Mouse (Mus musculus) forebrain, embryonic 14.5 days (tissue): ENCODE results near the gene Gm1673. TPM values are rescaled to one million over a fixed set of nuclear protein-coding genes. Genes with fewer than 3 reads are reported as not detected.

Source experiments
- ATAC-seq: fragments of 200-750 bp; cut with Nextera tagmentation; 2 replicates; pipeline ENCODE4 v1.8.0; 2017; ENCODE audit warnings: mild to moderate bottlenecking, moderate library complexity
- DNase-seq: peaks from one replicate; pipeline ENCODE4 v3.0.0-alpha.2; 2015; ENCODE audit warnings: low spot score
- H3K27ac ChIP-seq: fragments of 300-500 bp; sonication (generic); 2 replicates; pipeline ENCODE4 v1.5.1; 2014; ENCODE audit warnings: low read depth, mild to moderate bottlenecking, control low read depth, low read length, moderate library complexity
- H3K27me3 ChIP-seq: fragments of 300-500 bp; sonication (generic); replicated peaks from 2 replicates; pipeline ENCODE4 v1.6.1; 2014; ENCODE audit warnings: low read length, control low read depth, mixed read lengths; ENCODE audit not compliant: control insufficient read depth, insufficient read depth
- H3K36me3 ChIP-seq: fragments of 300-500 bp; sonication (generic); 2 replicates; pipeline ENCODE4 v1.6.1; 2014; ENCODE audit warnings: low read length, control low read depth; ENCODE audit not compliant: control insufficient read depth, insufficient read depth
- H3K4me1 ChIP-seq: fragments of 300-500 bp; sonication (generic); 2 replicates; pipeline ENCODE4 v1.6.1; 2014; ENCODE audit warnings: antibody characterized with exemption, low read length, control low read depth; ENCODE audit not compliant: control insufficient read depth, insufficient read depth
- H3K4me2 ChIP-seq: fragments of 300-500 bp; sonication (generic); 2 replicates; pipeline ENCODE4 v1.6.1; 2014; ENCODE audit warnings: mild to moderate bottlenecking, control low read depth, low read length
- H3K4me3 ChIP-seq: fragments of 300-500 bp; sonication (generic); 2 replicates; pipeline ENCODE4 v1.5.1; 2014; ENCODE audit warnings: low read depth, low read length, control low read depth
- H3K9ac ChIP-seq: fragments of 300-500 bp; sonication (generic); 2 replicates; pipeline ENCODE4 v1.6.1; 2014; ENCODE audit warnings: mild to moderate bottlenecking, low read length, control low read depth, moderate library complexity
- H3K9me3 ChIP-seq: fragments of 300-500 bp; sonication (generic); replicated peaks from 2 replicates; pipeline ENCODE4 v1.6.1; 2016; ENCODE audit warnings: low read length, control low read depth, mixed read lengths; ENCODE audit not compliant: control insufficient read depth
- WGBS: fragments of 180-500 bp; shearing (Covaris S2); extraction: QIAGEN DNeasy Blood & Tissue Kit; methylation state at CpG from one replicate; pipeline ENCODE4 v1.1.7; 2014; 5-methylcytosine and 5-hydroxymethylcytosine counted together
- polyA plus RNA-seq: library from polyadenylated mRNA; unstranded; fragments of >200 nt; fragmentation: Nextera tagmentation; extraction: Ambion mirVana; gene quantifications from 2 replicates; pipeline ENCODE4 v1.2.1, GENCODE M21; 2014

Gene Gm1673
- polyA plus RNA-seq, 1 experiment from 2014 or later = 498 TPM

DNA sequence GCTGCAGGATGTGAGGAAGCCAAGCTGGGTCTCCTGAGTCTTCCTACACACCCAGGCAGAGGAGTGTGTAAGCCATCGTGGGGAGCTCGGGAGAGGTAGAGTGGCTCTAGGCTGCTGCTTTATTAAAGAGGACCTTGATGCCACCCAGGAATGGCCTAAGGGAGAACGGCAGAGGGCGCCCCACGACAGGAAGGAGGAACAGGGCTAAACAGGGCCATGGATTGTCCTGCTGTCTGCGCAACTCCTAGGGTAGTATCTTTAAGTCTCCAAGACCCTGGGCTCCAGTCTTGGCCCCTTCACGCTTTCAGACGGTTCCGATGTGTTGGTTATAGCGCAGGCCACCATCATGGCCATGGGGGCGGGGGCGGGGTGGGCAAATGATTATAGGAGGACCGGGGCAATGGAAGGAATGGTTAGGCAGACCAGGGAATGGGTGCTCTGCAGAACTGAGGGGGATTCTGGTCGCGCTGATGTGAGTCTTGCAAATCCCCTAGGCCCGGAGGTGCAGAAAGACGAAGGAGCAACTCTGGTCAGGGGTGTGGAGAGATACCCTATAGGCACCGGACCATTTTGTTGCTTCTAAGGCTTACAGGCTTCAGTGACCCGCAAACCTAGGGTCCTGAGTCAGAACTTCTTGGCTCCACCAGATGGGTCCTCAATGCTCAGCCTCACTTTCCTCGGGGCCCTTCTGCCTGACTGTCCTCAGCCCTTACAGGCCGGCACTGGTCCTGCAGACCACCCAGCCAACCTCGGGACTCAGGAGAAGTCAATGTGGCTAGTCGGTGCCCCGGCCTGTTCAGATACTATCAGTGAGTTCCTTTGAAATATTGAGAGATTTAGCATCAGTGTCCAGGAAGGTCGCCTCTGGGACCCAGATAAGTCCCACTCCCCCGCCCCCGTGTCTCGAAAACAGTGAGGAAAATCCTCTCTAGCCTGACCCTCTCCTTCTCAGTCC, 11.7 kb downstream of the Gm1673 start:
- Histone ChIP-seq H3K9ac (peak overlapping the region; percentile 84), H3K9me3 (no peaks in the 10 kb centered on the region), H3K27ac (peak overlapping the region; percentile 97), H3K4me1 (peaks cover 23% of the 10 kb centered on the region), H3K4me3 (peak overlapping the region; percentile 82), H3K4me2 (peak overlapping the region; percentile 77), H3K27me3 (no peaks in the 10 kb centered on the region), H3K36me3 (peaks cover under 1% of the 10 kb centered on the region; the same call in 1 of the 2 replicates)
- 37% methylated on average over 28 of the region's 28 CpGs for WGBS
- ATAC-seq (peak; percentile 2; the same call in 1 of the 2 replicates), DNase-seq (peak; percentile 59)

DNA sequence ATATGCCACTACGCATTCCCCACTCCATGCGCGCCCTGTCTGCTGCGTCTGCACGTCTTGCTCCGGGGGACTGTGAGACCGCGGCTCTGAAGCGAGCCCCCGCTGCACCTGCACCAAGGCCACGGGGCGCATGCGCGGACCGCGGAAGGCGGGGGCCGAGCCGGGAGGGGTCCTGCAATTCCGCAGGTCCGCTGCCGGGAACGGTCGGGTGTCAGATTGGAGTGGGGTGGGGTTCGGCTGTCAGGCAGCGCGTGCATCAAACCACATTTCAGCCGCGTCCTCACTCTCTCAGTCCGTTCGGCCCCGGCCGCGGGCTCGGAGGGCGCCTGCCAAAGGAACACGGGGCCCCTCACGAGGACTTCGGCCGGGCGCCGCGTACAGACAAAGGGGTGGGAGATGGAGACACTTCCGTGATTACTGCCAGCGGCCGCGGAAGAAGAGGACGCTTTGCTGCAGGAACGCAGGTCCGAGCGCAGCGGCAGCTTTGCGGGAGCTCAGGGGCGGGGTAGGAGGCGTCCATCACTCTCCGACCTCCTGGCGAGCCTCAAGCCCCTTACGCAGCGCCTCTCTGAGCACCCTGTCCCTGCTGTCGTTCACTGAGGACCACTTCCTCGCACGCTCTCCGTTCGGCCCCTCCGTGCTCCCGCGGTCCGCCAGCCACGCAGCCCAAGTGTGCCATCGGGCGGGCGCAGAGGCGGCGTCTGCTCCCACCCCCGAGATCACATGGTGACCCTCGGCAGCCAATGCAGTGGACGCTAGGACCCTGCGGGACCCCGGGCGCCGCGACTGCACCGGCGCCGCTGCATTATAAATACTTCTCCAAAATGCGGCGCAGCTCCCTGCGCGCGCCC, 12.8 kb downstream of the Gm1673 start, which contains the start of gene Nat8l:
TSS of gene Nat8l (plus strand) at position 142 of the 851 bp plus-strand sequence.
- H3K4me3 ChIP-seq = peak within 1 kb of the TSS; percentile 82
- ATAC-seq = peak; percentile 85
- peak within 1 kb of the TSS; percentile 77 for H3K4me2 ChIP-seq
- H3K27ac ChIP-seq = peak within 1 kb of the TSS; percentile 97
- peaks cover 12% of the 10 kb centered on the region for H3K36me3 ChIP-seq
- H3K9ac ChIP-seq = peak within 1 kb of the TSS; percentile 84
- peak; percentile 94 for DNase-seq
- no peaks in the 10 kb centered on the region for H3K27me3 ChIP-seq
- no peaks in the 10 kb centered on the region for H3K9me3 ChIP-seq
- under 1% methylated on average over 82 of the region's 90 CpGs for WGBS
- H3K4me1 ChIP-seq = peaks cover 23% of the 10 kb centered on the region

DNA sequence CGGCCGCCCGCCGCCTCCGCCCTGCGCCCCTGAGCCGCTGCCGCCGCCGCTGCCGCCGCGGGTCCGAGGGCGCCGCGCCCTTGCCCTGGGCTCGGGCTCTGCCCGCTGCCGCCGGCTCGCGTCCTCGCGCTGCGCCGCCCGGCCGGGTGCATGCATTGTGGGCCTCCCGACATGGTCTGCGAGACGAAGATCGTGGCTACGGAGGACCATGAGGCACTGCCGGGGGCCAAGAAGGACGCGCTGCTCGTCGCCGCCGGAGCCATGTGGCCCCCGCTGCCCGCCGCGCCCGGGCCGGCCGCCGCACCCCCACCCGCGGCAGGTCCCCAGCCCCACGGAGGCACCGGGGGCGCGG, 13.4 kb downstream of the Gm1673 start:
- Histone ChIP-seq H3K27me3 (no peaks in the 10 kb centered on the region), H3K36me3 (peaks cover 18% of the 10 kb centered on the region), H3K9me3 (no peaks in the 10 kb centered on the region), H3K27ac (peak overlapping the region; percentile 97), H3K9ac (peak overlapping the region; percentile 84), H3K4me2 (peak overlapping the region; percentile 77), H3K4me1 (peaks cover 23% of the 10 kb centered on the region), H3K4me3 (peak overlapping the region; percentile 82)
- ATAC-seq = no peak
- no peak for DNase-seq
- 0% methylated on average over 32 of the region's 55 CpGs for WGBS

DNA sequence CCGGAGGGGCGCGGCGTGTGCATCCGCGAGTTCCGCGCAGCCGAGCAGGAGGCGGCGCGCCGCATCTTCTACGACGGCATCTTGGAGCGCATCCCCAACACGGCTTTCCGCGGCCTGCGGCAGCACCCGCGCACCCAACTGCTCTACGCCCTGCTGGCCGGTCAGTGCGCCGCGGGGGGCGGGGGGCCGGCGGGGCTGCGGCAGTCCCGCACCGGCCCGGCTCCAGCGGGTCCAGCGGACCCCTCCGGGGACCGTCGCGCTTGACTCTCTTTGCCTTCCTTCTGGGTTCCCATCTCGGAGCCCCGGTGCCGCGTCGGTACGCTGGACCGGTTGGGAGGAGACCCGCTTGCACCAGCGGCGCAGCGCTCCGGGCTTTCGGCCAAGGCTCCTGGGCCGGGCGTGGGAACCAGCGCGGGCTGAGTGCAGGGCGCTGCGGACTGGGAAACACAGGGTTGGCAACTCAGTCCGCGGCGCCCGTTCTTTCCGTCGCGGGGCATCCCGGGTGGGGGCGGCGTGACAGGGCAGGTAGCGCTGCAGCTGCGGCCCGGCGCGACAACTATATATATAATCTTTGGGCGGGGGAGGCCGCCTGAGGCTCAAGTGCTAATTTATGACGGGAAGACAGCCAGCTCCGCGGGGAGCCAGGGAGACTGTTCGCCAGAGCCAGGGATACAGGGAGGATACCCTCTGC, 14.0 kb downstream of the Gm1673 start:
- peak overlapping the region; percentile 97 for H3K27ac ChIP-seq
- peak; percentile 27 for ATAC-seq
- peaks cover 23% of the 10 kb centered on the region for H3K4me1 ChIP-seq

DNA sequence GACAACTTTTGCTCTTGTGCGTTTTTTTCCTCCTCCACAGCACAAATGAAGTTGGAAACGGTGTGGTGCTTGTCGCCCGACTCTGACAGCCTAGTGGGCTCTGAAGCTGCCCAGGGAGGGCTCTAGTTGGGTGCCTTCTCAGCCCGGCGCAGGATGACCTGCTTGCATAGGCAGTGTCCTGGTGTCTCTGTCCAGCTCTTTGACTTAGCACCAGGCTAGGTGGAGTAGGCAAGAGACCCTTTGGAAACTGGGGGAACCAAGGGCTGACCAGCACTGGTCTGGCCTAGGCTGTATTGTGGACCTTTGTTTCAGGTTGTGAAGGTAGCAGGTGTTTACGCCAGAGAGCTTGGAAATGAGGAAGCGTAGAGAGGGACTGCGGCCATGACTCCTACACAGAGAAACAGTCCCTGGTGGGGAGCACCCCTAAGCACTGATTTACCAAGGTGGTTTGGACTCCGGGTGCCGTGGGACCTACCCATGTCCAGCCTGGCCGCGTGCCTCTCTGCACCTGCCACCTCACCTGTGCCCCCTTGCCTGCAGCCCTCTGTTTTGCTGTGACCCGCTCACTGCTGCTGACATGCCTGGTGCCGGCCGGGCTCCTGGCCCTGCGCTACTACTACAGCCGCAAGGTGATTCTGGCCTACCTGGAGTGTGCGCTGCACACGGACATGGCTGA, 14.7 kb downstream of the Gm1673 start:
- Histone ChIP-seq H3K9me3 (no peaks in the 10 kb centered on the region), H3K4me1 (peaks cover 23% of the 10 kb centered on the region), H3K9ac (peak overlapping the region; percentile 84; the same call in 1 of the 2 replicates), H3K4me3 (peak overlapping the region; percentile 82), H3K36me3 (peaks cover 21% of the 10 kb centered on the region), H3K27ac (no peak overlapping the region), H3K4me2 (peak overlapping the region; percentile 77), H3K27me3 (no peaks in the 10 kb centered on the region)
- no peak for DNase-seq
- ATAC-seq = no peak
- 66% methylated on average over 20 of the region's 20 CpGs for WGBS

More for the DNA sequence above, 14.0 kb downstream of the Gm1673 start:
- H3K27me3 ChIP-seq = no peaks in the 10 kb centered on the region
- peaks cover 21% of the 10 kb centered on the region for H3K36me3 ChIP-seq
- H3K9ac ChIP-seq = peak overlapping the region; percentile 84
- under 1% methylated on average over 57 of the region's 80 CpGs for WGBS
- H3K9me3 ChIP-seq = no peaks in the 10 kb centered on the region
- peak overlapping the region; percentile 82 for H3K4me3 ChIP-seq
- DNase-seq = peak; percentile 68
- peak overlapping the region; percentile 77 for H3K4me2 ChIP-seq

DNA sequence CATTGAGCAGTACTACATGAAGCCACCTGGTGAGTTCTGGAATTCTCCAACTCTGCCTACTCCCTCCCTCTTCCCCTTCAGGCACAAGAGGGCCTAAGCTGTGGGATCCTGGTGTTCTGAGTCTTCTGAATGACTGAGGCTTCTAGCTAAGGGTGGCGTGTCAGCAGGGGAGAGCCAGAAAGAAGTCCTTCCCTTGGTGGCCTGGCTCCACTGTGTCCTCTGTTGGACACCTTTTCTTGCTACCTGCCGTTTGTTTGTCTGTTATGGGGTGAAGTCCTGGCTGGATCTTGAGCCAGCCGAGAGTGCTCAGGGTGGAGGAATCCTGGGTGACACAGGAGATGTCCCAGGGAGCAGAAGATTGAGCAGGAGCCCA, 15.3 kb downstream of the Gm1673 start:
- Histone ChIP-seq H3K4me2 (peak overlapping the region; percentile 77), H3K4me3 (peak overlapping the region; percentile 82), H3K9me3 (no peaks in the 10 kb centered on the region), H3K27ac (no peak overlapping the region), H3K27me3 (no peaks in the 10 kb centered on the region), H3K9ac (peak overlapping the region; percentile 84), H3K4me1 (peaks cover 23% of the 10 kb centered on the region), H3K36me3 (peaks cover 21% of the 10 kb centered on the region)
- 87% methylated on average over 3 of the region's 3 CpGs for WGBS
- DNase-seq = no peak
- ATAC-seq = no peak

DNA sequence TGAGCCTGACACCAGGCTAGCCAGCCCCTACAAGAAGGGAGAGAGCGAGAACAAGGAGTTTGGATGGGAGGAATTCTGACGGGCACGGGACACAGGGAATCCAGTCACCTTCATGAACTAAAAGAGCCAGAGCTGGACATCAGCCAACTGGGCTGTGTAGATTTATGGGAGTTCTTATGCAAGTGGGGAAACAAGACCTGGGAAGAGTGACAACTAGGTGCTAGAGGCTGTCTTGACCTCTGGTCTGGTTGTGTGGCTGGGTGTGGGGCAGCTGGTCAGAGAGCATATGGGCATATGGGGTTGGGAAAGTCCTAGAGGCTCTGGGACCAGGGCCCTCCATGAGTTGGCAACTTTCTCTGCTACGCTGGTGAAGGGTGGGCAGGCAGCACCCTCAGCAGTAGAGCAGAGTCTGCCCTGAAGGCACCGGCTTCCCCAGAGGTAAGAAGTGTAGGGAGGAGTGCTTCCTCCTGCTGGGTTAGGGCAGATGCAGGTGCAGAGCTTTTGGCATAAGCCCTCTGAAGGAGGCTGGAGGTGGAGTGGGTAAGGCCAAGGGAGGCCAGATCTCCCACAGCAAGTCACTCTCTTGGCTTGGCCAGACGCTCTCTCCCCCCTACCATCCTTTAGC, 16.3 kb downstream of the Gm1673 start:
- Histone ChIP-seq H3K9me3 (no peaks in the 10 kb centered on the region), H3K4me1 (peaks cover 23% of the 10 kb centered on the region), H3K36me3 (peaks cover 21% of the 10 kb centered on the region), H3K27ac (no peak overlapping the region), H3K9ac (no peak overlapping the region), H3K4me3 (no peak overlapping the region), H3K4me2 (peak overlapping the region; percentile 77), H3K27me3 (no peaks in the 10 kb centered on the region)
- 78% methylated on average over 6 of the region's 6 CpGs for WGBS
- ATAC-seq = no peak
- no peak for DNase-seq
